Mouse (Mus musculus) forebrain, embryonic 14.5 days (tissue): Measurements from ENCODE around the gene Crk. TPM values are rescaled to one million over a fixed set of nuclear protein-coding genes. Genes with fewer than 3 reads are reported as not detected.

ENCODE experiments used
- ATAC-seq: fragments of 200-750 bp; cut with Nextera tagmentation; 2 replicates; pipeline ENCODE4 v1.8.0; 2017; ENCODE audit warnings: mild to moderate bottlenecking, moderate library complexity
- DNase-seq: peaks from one replicate; pipeline ENCODE4 v3.0.0-alpha.2; 2015; ENCODE audit warnings: low spot score
- H3K27ac ChIP-seq: fragments of 300-500 bp; sonication (generic); 2 replicates; pipeline ENCODE4 v1.5.1; 2014; ENCODE audit warnings: low read depth, mild to moderate bottlenecking, control low read depth, low read length, moderate library complexity
- H3K27me3 ChIP-seq: fragments of 300-500 bp; sonication (generic); replicated peaks from 2 replicates; pipeline ENCODE4 v1.6.1; 2014; ENCODE audit warnings: low read length, control low read depth, mixed read lengths; ENCODE audit not compliant: control insufficient read depth, insufficient read depth
- H3K36me3 ChIP-seq: fragments of 300-500 bp; sonication (generic); 2 replicates; pipeline ENCODE4 v1.6.1; 2014; ENCODE audit warnings: low read length, control low read depth; ENCODE audit not compliant: control insufficient read depth, insufficient read depth
- H3K4me1 ChIP-seq: fragments of 300-500 bp; sonication (generic); 2 replicates; pipeline ENCODE4 v1.6.1; 2014; ENCODE audit warnings: antibody characterized with exemption, low read length, control low read depth; ENCODE audit not compliant: control insufficient read depth, insufficient read depth
- H3K4me2 ChIP-seq: fragments of 300-500 bp; sonication (generic); 2 replicates; pipeline ENCODE4 v1.6.1; 2014; ENCODE audit warnings: mild to moderate bottlenecking, control low read depth, low read length
- H3K4me3 ChIP-seq: fragments of 300-500 bp; sonication (generic); 2 replicates; pipeline ENCODE4 v1.5.1; 2014; ENCODE audit warnings: low read depth, low read length, control low read depth
- H3K9ac ChIP-seq: fragments of 300-500 bp; sonication (generic); 2 replicates; pipeline ENCODE4 v1.6.1; 2014; ENCODE audit warnings: mild to moderate bottlenecking, low read length, control low read depth, moderate library complexity
- H3K9me3 ChIP-seq: fragments of 300-500 bp; sonication (generic); replicated peaks from 2 replicates; pipeline ENCODE4 v1.6.1; 2016; ENCODE audit warnings: low read length, control low read depth, mixed read lengths; ENCODE audit not compliant: control insufficient read depth
- whole genome bisulfite sequencing: fragments of 180-500 bp; shearing (Covaris S2); extraction: QIAGEN DNeasy Blood & Tissue Kit; methylation state at CpG from one replicate; pipeline ENCODE4 v1.1.7; 2014; 5-methylcytosine and 5-hydroxymethylcytosine counted together
- polyA plus RNA-seq: library from polyadenylated mRNA; unstranded; fragments of >200 nt; fragmentation: Nextera tagmentation; extraction: Ambion mirVana; gene quantifications from 2 replicates; pipeline ENCODE4 v1.2.1, GENCODE M21; 2014

Crk gene
- 105 and 109 TPM in 2 replicates for polyA plus RNA-seq

- H3K27ac ChIP-seq: peak within 1 kb of the TSS; percentile 89
- H3K36me3 ChIP-seq: peaks cover 7% of the 10 kb centered on the region; the same call in 1 of the 2 replicates
- H3K4me1 ChIP-seq: peaks cover 10% of the 10 kb centered on the region
- peak within 1 kb of the TSS; percentile 74 for H3K4me2 ChIP-seq
- H3K9ac ChIP-seq: peak within 1 kb of the TSS; percentile 85
- peak; percentile 99 for DNase-seq
- H3K4me3 ChIP-seq: peak within 1 kb of the TSS; percentile 99
- peak; percentile 99 for ATAC-seq
- no peaks in the 10 kb centered on the region for H3K9me3 ChIP-seq
- WGBS: under 1% methylated on average over 54 of the region's 55 CpGs
- no peaks in the 10 kb centered on the region for H3K27me3 ChIP-seq
These were observed at the start of gene Crk for GRCm38 (mm10) chr11:75678747-75679438. Gene Crk, plus strand, starts transcription at chr11:75679259.

DNA sequence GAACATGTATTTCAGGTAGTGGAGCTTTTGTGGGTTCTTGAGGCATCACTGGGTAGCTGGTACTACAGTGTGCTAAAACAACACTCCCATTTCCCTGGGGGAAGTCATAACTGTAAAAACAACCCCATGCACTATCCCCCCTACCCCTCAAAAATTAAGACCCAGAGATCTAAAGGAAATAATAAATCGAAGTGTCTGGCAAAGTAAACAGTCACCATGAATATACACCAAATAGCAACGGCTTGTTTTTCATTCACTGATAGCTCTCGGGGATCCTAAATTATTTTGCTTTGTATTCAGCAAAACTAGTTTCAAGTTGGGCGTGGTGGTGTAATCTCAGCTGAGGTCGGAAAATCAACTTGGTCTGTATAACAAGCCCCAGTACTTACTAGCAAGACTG, 49.0 kb upstream of the Crk start:
- DNase-seq (no peak), ATAC-seq (no peak)
- WGBS: 18% methylated on average over 5 of the region's 5 CpGs

DNA sequence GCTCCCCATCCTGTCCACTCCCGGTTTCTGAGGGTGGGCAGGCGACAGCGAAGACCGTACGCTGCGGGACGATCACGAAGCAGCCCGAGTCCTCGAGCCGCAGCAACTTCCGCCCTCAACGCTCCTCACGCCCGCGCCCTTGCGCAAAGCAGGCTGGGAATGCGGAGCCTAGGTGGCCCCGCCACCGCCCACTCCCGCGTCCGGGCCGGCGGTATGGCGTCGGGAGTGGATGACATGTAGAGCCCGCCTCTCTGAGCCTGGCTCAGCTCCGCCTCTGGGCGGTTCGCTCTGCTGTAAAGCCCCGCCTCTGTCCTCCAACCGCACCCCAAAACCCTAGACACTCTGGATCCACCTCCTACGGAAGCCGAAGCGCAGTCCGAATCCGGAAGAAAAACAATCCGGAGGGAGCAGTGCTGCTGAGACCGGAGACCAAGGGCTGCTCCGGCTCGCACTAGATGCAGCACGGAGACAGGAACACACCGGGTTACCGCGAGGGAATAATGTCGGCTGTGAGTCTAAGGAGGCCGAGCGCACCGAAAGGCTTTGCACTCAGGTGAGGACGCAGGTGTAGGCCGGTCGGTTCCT, 48.3 kb upstream of the Crk start, which contains the start of gene Inpp5k:
Inpp5k (plus strand) TSS at position 344 of the 585 bp plus-strand sequence.
- ATAC-seq (peak; percentile 100), DNase-seq (peak; percentile 99)
- H3K4me3 ChIP-seq: peak within 1 kb of the TSS; percentile 73
- H3K27ac ChIP-seq: peak within 1 kb of the TSS; percentile 72
- H3K4me1 ChIP-seq: peaks cover 10% of the 10 kb centered on the region; the same call in 1 of the 2 replicates
- H3K27me3 ChIP-seq: no peaks in the 10 kb centered on the region
- H3K4me2 ChIP-seq: peak within 1 kb of the TSS; percentile 87
- H3K9me3 ChIP-seq: no peaks in the 10 kb centered on the region
- under 1% methylated on average over 53 of the region's 53 CpGs for WGBS
- H3K36me3 ChIP-seq: peaks cover 36% of the 10 kb centered on the region
- peak within 1 kb of the TSS; percentile 80 for H3K9ac ChIP-seq

More for the DNA sequence above, 49.0 kb upstream of the Crk start:
- Histone ChIP-seq H3K27me3 (no peaks in the 10 kb centered on the region), H3K9ac (peak overlapping the region; percentile 80), H3K36me3 (peaks cover 39% of the 10 kb centered on the region), H3K4me2 (peak overlapping the region; percentile 87), H3K27ac (peak overlapping the region; percentile 72; the same call in 1 of the 2 replicates), H3K4me1 (peaks cover 10% of the 10 kb centered on the region; the same call in 1 of the 2 replicates), H3K9me3 (no peaks in the 10 kb centered on the region), H3K4me3 (peak overlapping the region; percentile 73)

DNA sequence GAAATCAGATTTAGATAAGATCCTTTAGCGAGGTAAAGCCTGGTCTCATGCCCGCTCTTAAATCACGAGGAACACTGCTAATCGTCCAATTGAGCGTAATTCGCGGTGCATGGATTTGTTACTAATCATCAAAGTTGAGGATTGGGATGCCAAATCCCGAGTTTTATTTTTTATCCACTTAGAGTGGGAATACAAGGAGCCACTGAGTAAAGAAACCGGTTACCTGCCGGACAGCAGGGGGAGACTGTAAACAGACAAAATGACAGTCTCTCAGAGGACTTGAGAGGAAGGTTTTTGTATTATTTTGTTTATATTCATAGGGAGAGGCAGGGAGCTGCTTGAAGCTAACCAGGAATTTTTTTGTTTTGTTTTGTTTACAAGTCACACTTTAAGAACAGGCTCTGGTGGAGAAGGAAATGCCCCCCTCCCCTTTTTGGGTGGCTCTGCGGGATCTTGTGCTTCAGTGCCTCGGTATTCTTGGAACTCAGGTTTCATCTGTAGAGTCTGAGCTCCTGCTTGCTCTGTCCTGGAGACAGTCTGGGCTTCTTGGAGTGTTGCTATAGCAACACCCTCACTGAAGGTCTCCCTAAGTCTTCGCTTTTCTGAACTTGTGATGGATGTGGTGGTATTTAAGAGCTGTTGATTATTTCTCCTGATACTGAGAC, 47.4 kb upstream of the Crk start:
- Histone ChIP-seq H3K4me1 (peaks cover 10% of the 10 kb centered on the region; the same call in 1 of the 2 replicates), H3K4me2 (peak overlapping the region; percentile 87), H3K9me3 (no peaks in the 10 kb centered on the region), H3K36me3 (peaks cover 28% of the 10 kb centered on the region), H3K4me3 (peak overlapping the region; percentile 73), H3K9ac (peak overlapping the region; percentile 80), H3K27me3 (no peaks in the 10 kb centered on the region), H3K27ac (no peak overlapping the region)
- DNase-seq (peak; percentile 33), ATAC-seq (no peak)
- 14% methylated on average over 13 of the region's 13 CpGs for WGBS

- 95% methylated on average over 5 of the region's 5 CpGs for WGBS
- ATAC-seq (no peak), DNase-seq (no peak)
- Histone ChIP-seq H3K9me3 (no peaks in the 10 kb centered on the region), H3K36me3 (peaks cover 33% of the 10 kb centered on the region), H3K4me1 (peaks cover 10% of the 10 kb centered on the region; the same call in 1 of the 2 replicates), H3K4me2 (no peak overlapping the region), H3K4me3 (no peak overlapping the region), H3K27me3 (no peaks in the 10 kb centered on the region), H3K27ac (no peak overlapping the region), H3K9ac (no peak overlapping the region)
These were observed 46.1 kb upstream of the Crk start for GRCm38 (mm10) chr11:75632921-75633320.

GRCm38 (mm10) chr11:75634801-75635200, 44.3 kb upstream of the Crk start:
- 77% methylated on average over 3 of the region's 3 CpGs for WGBS
- no peaks in the 10 kb centered on the region for H3K27me3 ChIP-seq
- H3K36me3 ChIP-seq: peaks cover 34% of the 10 kb centered on the region
- no peak overlapping the region for H3K4me3 ChIP-seq
- no peak overlapping the region for H3K27ac ChIP-seq
- DNase-seq: no peak
- H3K9ac ChIP-seq: no peak overlapping the region
- H3K9me3 ChIP-seq: no peaks in the 10 kb centered on the region
- no peak overlapping the region for H3K4me2 ChIP-seq
- H3K4me1 ChIP-seq: peaks cover 8% of the 10 kb centered on the region; the same call in 1 of the 2 replicates
- ATAC-seq: no peak

DNA sequence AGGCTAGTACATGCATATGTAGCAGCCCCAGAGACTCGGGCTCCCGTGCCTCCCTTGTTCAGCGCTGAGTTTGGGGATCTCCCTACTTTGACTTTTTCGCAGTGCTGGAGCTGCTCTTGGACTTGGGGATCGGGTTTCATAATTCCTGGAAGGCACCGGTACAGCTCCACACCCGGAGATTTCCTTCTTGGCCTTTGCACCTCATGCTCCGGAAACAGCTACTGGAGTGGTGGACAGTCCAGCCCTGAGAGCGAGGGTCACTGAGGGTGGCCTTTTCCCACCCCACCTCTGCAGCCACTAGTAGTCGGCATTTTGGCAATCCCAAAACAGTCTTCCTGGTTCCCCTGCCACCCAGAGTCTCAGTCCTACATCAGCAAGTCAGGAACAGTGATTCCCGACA, 43.7 kb upstream of the Crk start:
- no peak for ATAC-seq
- H3K4me2 ChIP-seq: no peak overlapping the region
- H3K36me3 ChIP-seq: peaks cover 35% of the 10 kb centered on the region
- H3K9me3 ChIP-seq: no peaks in the 10 kb centered on the region
- peaks cover 5% of the 10 kb centered on the region; the same call in 1 of the 2 replicates for H3K4me1 ChIP-seq
- H3K27me3 ChIP-seq: no peaks in the 10 kb centered on the region
- H3K9ac ChIP-seq: no peak overlapping the region
- no peak for DNase-seq
- no peak overlapping the region for H3K27ac ChIP-seq
- WGBS: 83% methylated on average over 11 of the region's 11 CpGs
- H3K4me3 ChIP-seq: no peak overlapping the region

DNA sequence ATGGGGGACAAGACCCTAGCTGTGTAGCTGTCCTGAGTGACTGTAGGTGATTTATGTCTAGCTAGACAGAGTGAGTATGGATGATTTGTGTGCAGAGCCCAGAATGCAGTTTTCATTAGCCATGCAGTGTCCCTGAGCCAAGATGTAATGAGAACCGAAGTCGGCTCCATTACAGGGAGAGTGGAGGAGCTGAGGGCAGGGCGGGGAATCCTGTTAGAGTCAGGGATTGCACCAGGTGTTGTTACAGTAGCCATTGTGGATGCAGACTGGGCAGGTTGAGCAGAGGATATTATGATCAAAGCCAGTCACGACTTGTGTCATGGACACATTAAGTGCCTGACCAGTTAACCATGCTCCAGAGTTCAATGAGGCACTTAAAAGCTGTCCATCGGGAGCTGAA, 35.7 kb upstream of the Crk start:
- Histone ChIP-seq H3K4me3 (no peak overlapping the region), H3K27me3 (no peaks in the 10 kb centered on the region), H3K9me3 (no peaks in the 10 kb centered on the region), H3K27ac (no peak overlapping the region), H3K36me3 (peaks cover 26% of the 10 kb centered on the region), H3K4me1 (no peaks in the 10 kb centered on the region), H3K4me2 (no peak overlapping the region), H3K9ac (no peak overlapping the region)
- ATAC-seq: no peak
- WGBS: 85% methylated on average over 5 of the region's 5 CpGs
- no peak for DNase-seq
